Mouse (Mus musculus) liver, postnatal 0 days (tissue): ENCODE data around the gene Syvn1.

Experiments used
- CTCF ChIP-seq: sonication (generic); IDR thresholded peaks from 2 replicates; pipeline ENCODE4 v1.5.1; 2016; ENCODE audit warnings: antibody characterized with exemption, low read depth
- EP300 ChIP-seq: IDR thresholded peaks from 2 replicates; pipeline ENCODE4 v1.6.1; 2016; ENCODE audit warnings: antibody characterized with exemption, low read depth, mild to moderate bottlenecking

- TF ChIP-seq CTCF: no peak
- TF ChIP-seq EP300: no peak
These were observed 42.5 kb downstream of the Syvn1 start for GRCm38 (mm10) chr19:6088841-6089240.
